Mouse (Mus musculus): Measurements from ENCODE around the gene Afap1.

The Afap1 gene

GRCm38 (mm10) chr5:35897147-35897546 is 4.0 kb downstream of the Afap1 start:
- DNase-seq (ENCODE audit: low spot score in 2 of 2): no peak

GRCm38 (mm10) chr5:35898114-35898513 is 5.0 kb downstream of the Afap1 start:
- DNase-seq (ENCODE audit: low spot score in 2 of 2): no peak

- no peak for DNase-seq (ENCODE audit: low spot score in 2 of 2)
Measured at GRCm38 (mm10) chr5:35898994-35899393, 5.9 kb downstream of the Afap1 start.

GRCm38 (mm10) chr5:35900401-35901225 is 7.5 kb downstream of the Afap1 start:
- no peak for DNase-seq (ENCODE audit: low spot score in 2 of 2)

- DNase-seq (ENCODE audit: low spot score in 2 of 2): no peak
Measured at GRCm38 (mm10) chr5:35901226-35901809, 8.2 kb downstream of the Afap1 start.

GRCm38 (mm10) chr5:35903456-35903855 is 10.3 kb downstream of the Afap1 start:
- no peak for DNase-seq (ENCODE audit: low spot score in 2 of 2)

GRCm38 (mm10) chr5:35905283-35905682 is 12.2 kb downstream of the Afap1 start:
- DNase-seq (ENCODE audit: low spot score in 2 of 2): no peak

- DNase-seq (ENCODE audit: low spot score in 2 of 2): no peak
Measured at GRCm38 (mm10) chr5:35907090-35907489, 14.0 kb downstream of the Afap1 start.

GRCm38 (mm10) chr5:35907633-35908426 is 14.7 kb downstream of the Afap1 start:
- DNase-seq (ENCODE audit: low spot score in 2 of 2): peak; percentile 64 to 83

GRCm38 (mm10) chr5:35908626-35909443 is 15.7 kb downstream of the Afap1 start:
- DNase-seq (ENCODE audit: low spot score in 2 of 2): no peak

GRCm38 (mm10) chr5:35915629-35916300 is 22.6 kb downstream of the Afap1 start:
- DNase-seq (ENCODE audit: low spot score in 2 of 2): no peak

GRCm38 (mm10) chr5:35916666-35917065 is 23.5 kb downstream of the Afap1 start:
- DNase-seq (ENCODE audit: low spot score in 2 of 2): no peak

- DNase-seq (ENCODE audit: low spot score in 2 of 2): peak in 1 of 2 experiments; percentile 37
Measured at GRCm38 (mm10) chr5:35918387-35918786, 25.3 kb downstream of the Afap1 start.

- DNase-seq (ENCODE audit: low spot score in 2 of 2): no peak
Measured at GRCm38 (mm10) chr5:35920076-35920475, 27.0 kb downstream of the Afap1 start.

GRCm38 (mm10) chr5:35920557-35920956 is 27.4 kb downstream of the Afap1 start:
- DNase-seq (ENCODE audit: low spot score in 2 of 2): no peak

- no peak for DNase-seq (ENCODE audit: low spot score in 2 of 2)
Measured at GRCm38 (mm10) chr5:35921141-35921540, 28.0 kb downstream of the Afap1 start.

GRCm38 (mm10) chr5:35921595-35922254 is 28.6 kb downstream of the Afap1 start:
- DNase-seq (ENCODE audit: low spot score in 2 of 2): no peak

- DNase-seq (ENCODE audit: low spot score in 2 of 2): no peak
Measured at GRCm38 (mm10) chr5:35923448-35923847, 30.3 kb downstream of the Afap1 start.

GRCm38 (mm10) chr5:35925171-35925634 is 32.1 kb downstream of the Afap1 start:
- DNase-seq (ENCODE audit: low spot score in 2 of 2): peak; percentile 38 to 44

GRCm38 (mm10) chr5:35926511-35926910 is 33.4 kb downstream of the Afap1 start:
- no peak for DNase-seq (ENCODE audit: low spot score in 2 of 2)

Data from frontal cortex, postnatal 10 days (tissue).